Mouse (Mus musculus): ENCODE measurements around the gene Hoxd8.

DNA sequence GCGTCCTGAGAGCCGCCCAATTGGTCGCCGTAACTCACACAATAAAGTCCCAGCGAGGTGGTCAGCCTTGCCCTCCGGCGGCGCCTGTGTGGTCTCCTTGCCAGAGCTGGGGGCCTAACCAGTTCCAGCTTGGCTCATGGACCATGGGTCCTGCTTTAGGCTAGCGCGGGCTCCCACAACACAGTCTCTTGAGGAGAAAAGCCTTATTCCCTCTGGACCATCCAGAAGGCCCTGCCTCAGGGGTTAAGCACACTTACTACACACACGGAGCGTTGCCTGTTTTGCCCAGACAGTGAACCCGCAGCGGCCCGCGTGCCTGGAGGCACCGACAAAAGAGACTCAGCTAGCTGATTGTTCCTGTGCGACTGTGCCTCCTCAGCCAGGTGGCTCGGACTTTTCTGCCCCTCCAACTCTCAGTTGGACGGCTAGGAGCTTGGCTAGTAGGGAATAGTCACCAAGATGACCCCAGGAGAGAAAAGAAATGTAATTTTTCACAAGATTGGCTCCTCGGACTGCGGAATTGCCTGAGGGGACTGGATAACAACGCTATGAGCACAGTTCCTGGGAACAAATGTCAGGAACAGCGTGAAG, 30.5 kb upstream of the Hoxd8 start:
- TF ChIP-seq GATA1 (IDR thresholded peaks at IDR 0.05; ENCODE audit: borderline replicate concordance, low read length): no peak
- no peak for TF ChIP-seq FLI1 (IDR thresholded peaks at IDR 0.05; ENCODE audit: low read length)
